Mouse (Mus musculus): ENCODE data around the gene Tmem136. TPM values are rescaled to one million over a fixed set of nuclear protein-coding genes. Genes with fewer than 3 reads are reported as not detected.

The Tmem136 gene
- total RNA-seq, 1 experiment from 2014 or later, result 0.40 TPM

DNA sequence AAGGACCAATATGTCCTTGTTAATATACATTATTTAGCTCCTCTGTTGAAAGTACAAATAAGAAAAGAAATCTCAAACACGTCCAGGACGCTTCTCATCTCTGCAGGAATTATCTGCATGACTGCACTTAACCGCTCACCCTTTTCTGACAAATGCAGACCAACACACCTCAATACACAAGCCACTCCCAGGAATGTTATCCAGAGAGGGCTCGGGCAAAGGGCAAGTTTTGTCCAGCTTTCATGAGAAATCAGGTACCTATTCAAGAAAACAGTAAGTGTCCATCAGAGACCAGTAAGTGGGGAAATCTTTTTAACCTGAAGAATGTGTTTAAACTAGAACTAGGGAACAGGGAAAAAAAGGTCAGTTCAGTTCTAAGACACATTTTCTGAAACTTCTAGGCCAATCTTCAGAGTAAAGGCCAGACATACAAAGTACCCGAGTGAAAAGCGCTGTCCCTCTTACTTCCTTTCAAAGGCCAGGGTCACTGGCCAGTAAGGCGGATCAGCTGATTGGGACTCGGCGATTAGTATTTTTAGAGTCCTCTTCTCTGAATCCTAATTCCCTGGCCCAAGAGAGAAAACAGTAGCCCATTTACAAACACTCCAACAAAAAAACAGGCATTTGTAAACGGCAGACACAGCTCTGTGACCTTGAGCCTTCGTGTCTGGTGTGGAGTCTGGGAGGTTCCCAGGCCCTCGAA lies 788 bp downstream of the Tmem136 start:
- ATAC-seq (replicated peaks in 1 of 2; ENCODE audit: insufficient read depth in 1 of 2, low FRiP score in 2 of 2, low TSS enrichment in 1 of 2, low read depth in 1 of 2, poor library complexity in 2 of 2, severe bottlenecking in 2 of 2), result no peak

DNA sequence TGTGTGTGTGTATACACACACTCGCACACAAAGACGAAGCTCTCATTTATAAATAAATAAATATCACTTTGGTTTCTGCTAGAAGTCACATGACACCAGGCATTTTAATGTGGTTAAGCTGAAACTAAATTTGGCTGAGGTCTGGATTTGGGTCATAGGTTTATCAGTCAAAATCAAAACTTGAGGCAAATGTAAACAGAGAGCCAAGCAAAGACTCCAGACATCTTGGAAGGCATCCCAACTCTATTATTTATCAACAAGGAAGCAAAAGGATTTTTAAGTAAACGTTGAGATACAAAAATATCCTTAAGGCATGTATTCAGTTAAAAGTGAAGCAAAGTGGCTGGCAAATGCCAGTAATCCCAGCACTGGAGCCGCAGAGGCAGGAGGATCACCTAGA lies 1.5 kb downstream of the Tmem136 start:
- ATAC-seq (replicated peaks in 1 of 2; ENCODE audit: insufficient read depth in 1 of 2, low FRiP score in 2 of 2, low TSS enrichment in 1 of 2, low read depth in 1 of 2, poor library complexity in 2 of 2, severe bottlenecking in 2 of 2), result no peak

DNA sequence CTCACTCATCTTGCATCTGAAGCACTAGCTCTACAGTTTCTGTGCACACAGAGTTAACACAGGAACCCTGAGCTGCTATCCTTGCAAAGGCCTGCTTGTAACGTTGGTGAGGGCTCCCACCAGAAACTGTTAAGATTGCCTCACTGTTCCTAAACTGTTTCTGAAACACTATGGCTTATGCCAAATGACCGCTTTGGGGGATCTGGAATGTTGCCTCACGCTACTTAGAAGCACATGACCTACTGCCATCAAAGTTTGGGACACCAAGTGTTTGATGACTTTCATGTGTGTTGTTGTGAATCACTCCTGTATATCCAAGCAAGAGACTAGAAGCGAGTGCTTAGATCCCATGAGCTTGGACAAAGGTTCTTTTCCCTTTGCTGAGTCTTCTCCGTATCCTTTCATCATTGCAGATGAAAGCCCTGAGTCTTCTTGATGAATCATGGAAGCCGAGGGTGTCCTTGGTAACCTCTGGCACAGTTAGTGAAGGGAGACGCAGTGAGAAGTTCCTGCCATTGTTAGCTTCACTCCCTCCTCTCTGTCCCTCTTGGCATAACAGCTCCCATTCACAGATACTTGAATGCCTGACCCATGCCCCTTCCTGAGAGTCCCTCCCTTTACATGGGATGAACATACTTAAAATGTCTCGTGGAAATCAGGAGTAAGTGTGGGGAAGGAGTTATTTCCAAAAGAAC lies 5.9 kb downstream of the Tmem136 start:
- ATAC-seq (replicated peaks in 1 of 2; ENCODE audit: insufficient read depth in 1 of 2, low FRiP score in 2 of 2, low TSS enrichment in 1 of 2, low read depth in 1 of 2, poor library complexity in 2 of 2, severe bottlenecking in 2 of 2), result no peak

DNA sequence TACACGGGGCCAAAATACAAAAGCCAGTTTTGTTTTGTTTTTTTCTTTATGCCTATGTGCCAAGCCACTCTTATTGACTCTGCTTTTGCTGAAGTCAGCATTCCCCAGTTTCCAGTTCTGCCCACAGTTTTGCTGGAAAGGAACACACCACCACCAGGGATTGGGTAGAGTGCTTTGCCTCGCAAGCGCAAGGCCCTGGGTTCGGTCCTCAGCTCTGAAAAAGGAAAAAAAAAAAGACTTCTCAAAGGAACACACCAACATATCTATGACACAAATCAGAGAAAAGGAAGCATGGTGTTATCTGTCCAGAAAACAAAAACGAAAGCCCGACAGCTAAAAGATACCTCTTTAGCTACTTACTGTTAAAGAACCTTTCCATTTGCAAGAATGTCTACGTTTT lies 7.2 kb downstream of the Tmem136 start:
- ATAC-seq (replicated peaks in 1 of 2; ENCODE audit: insufficient read depth in 1 of 2, low FRiP score in 2 of 2, low TSS enrichment in 1 of 2, low read depth in 1 of 2, poor library complexity in 2 of 2, severe bottlenecking in 2 of 2), result no peak

DNA sequence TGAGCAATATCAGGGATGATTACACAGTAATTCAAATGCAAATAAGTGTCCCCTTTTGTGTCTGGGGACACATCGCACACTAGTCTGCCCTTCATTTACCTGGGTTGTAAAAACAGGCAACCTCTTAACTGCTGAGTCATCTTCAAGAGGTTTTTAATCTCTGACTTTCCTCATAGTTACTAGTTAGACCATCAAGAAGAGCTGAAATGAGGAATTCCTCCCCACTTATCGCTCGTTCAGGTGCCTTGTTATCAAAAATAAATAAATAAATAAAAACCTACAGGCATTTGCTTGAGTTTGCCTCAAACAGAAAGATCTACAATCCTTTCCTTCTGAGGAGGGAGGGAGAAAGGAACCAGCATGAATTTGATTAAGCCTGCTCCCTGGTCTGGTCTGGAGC lies 7.6 kb downstream of the Tmem136 start:
- ATAC-seq (replicated peaks in 1 of 2; ENCODE audit: insufficient read depth in 1 of 2, low FRiP score in 2 of 2, low TSS enrichment in 1 of 2, low read depth in 1 of 2, poor library complexity in 2 of 2, severe bottlenecking in 2 of 2), result no peak

DNA sequence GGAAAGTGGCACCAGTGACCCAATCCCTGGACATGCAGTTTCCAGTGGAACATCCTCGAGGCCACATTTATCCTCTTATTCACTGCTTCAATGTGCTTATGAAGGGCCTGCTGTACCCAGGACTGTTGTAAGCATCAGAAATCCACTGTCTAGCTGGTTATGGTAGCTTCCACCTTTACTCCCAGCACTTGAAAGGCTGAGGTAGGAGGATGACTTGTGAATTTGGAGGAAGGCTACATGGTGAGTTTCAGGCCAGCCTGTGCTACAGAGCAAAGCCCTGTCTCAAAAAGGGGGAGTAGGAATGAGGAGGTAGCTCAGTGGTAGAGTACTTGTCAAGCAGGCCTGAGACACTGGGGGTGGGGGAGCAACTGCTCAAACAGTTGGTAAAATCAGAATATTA lies 8.3 kb downstream of the Tmem136 start:
- ATAC-seq (replicated peaks in 1 of 2; ENCODE audit: insufficient read depth in 1 of 2, low FRiP score in 2 of 2, low TSS enrichment in 1 of 2, low read depth in 1 of 2, poor library complexity in 2 of 2, severe bottlenecking in 2 of 2), result no peak

DNA sequence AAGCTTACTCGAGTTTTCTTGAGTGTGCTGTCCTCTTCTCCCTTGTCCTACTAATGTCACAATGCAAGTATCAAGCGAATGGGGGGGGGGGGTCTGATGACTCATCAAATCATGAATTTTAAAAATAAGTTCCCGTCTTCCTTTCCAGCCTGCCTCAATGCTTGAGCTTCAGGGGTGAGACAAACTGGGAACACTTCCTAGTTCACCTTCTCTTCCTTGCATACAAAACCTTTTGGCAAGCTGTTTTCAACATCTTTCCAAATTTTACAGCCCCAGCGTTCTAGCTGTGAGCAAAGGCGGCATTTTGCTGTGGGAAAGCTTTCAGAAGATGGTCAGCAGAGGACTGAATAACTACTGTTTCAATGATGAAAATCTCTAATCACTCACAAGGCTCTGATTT lies 8.8 kb downstream of the Tmem136 start:
- no peak for ATAC-seq (replicated peaks in 1 of 2; ENCODE audit: insufficient read depth in 1 of 2, low FRiP score in 2 of 2, low TSS enrichment in 1 of 2, low read depth in 1 of 2, poor library complexity in 2 of 2, severe bottlenecking in 2 of 2)

DNA sequence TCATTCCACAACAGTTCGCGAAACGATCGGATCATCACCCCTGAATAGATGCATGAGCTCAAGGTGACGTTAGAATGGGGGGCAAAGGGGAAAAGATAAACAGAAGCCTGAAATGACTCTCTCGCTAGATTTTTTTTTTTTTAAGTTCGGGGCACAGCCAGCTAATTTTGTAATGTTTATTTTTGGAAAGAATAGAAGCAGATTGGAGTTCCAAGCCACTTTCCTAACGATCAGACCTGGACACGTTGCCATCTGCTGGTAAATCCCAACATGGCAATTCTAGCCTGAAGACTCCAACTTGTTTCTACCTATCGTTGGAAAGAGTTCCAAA lies 9.2 kb downstream of the Tmem136 start, which contains the start of gene Arhgef12:
TSS of gene Arhgef12 (minus strand) at position 53 of the 331 bp plus-strand sequence.
- ATAC-seq (replicated peaks in 1 of 2; ENCODE audit: insufficient read depth in 1 of 2, low FRiP score in 2 of 2, low TSS enrichment in 1 of 2, low read depth in 1 of 2, poor library complexity in 2 of 2, severe bottlenecking in 2 of 2), result no peak

DNA sequence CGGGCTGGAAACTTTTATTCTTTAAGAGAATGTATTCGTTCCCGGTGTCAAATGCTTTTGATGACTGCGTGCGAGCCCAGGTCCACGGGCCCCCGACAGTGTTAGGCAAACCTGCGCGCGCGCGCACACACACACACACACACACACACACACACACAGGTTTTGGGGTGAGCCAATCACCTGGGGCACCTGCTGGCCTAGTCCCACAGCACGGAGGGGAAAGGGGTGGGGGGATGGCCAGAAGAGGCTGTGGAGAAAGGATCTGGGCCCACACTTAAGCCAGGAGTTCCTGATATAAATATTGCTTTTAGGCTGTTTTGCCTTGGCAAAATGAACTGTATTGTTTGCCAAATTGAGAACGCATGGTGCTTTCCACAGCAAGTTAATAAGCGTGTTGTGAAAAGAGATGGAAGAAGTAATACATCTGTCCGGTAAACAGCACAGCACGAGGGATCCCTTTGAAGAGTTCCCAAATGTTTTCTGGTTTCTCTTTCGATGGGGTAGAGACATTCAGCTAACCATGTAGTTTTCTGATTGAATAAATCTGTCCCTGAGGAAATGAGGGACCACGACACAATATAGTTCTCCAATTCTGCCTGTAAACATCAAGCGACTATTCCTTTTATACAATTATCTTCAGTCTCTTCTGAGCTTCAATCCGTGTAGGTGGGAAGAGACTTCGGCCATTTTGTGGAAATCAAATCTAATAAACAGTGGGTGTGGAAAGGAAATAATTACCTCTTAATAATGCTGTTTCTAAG lies 9.8 kb downstream of the Tmem136 start:
- ATAC-seq (replicated peaks in 1 of 2; ENCODE audit: insufficient read depth in 1 of 2, low FRiP score in 2 of 2, low TSS enrichment in 1 of 2, low read depth in 1 of 2, poor library complexity in 2 of 2, severe bottlenecking in 2 of 2), result no peak; a peak in 1 of 4 replicates

DNA sequence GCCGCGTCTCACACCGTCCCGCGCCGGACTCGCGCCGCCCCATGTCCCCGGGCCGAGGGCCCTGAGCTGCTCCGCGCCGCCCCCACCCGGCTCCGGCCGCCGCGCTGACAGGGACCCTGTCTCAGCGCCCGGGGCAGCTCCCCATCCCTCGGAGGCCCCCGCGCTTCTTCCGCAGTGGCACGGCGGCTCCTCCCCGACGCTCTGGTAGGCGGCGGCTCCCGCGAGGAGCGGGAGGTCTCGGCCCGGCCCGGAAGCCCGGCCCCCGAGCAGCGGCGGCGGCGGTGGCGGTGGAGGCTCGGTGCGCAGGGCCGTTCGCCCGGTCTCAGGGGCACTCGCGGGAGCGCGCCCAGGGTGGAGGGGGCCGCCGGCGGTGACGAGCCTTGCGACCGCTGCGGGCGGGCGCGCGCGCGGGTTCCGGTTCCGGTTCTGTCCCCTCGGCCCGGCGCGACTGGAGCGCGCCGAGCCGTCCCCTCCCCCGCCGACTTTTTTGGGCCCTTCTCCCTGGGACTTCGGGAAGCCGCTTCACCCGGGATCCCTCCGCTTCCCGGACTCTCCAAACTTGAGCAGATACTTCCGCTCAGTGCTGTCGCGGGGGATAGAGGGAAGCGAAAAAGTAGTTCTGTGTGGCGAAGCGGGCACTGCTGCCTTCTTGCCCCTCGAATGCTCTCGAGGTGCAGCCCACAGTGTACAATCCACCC lies 10.6 kb downstream of the Tmem136 start:
- ATAC-seq (replicated peaks in 1 of 2; ENCODE audit: insufficient read depth in 1 of 2, low FRiP score in 2 of 2, low TSS enrichment in 1 of 2, low read depth in 1 of 2, poor library complexity in 2 of 2, severe bottlenecking in 2 of 2), result peak; percentile 51 to 63

DNA sequence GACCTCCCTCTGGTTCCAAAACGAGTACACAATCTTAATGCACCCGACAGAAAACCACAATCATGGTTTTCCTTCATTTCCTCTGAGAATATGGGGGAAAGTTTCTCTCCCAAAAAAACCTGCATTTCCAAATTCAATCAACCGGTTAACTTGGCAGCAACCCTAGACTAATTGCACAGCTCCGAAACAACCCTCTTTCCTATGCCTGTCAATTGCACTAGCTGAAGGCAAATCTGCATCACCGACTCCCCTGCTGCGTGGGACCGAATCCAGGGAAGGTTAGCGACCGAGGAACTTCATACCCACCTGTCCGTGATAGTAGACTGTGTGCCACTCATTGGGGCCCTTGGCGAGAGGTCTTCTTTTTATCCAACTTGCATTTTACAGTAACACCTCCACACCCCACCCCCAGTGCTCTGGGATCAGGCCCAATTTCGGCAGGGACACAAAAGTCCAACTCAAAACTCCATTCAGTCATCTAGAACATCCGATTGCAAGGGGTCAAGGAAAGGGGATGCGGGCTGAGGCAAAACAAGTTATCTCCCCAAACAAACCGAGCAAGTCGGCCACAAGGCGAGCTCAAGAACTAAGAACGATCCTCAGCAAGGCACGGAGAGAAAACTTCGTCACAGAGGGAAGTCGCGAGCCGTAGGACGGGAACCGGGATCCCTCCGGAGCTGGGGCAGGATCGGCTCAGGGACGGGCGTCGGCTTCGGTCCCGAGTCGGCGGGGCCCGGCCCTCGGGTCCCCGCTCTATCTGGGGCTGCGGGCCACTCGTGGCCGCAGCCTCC lies 11.3 kb downstream of the Tmem136 start:
- ATAC-seq (replicated peaks in 1 of 2; ENCODE audit: insufficient read depth in 1 of 2, low FRiP score in 2 of 2, low TSS enrichment in 1 of 2, low read depth in 1 of 2, poor library complexity in 2 of 2, severe bottlenecking in 2 of 2), result no peak

DNA sequence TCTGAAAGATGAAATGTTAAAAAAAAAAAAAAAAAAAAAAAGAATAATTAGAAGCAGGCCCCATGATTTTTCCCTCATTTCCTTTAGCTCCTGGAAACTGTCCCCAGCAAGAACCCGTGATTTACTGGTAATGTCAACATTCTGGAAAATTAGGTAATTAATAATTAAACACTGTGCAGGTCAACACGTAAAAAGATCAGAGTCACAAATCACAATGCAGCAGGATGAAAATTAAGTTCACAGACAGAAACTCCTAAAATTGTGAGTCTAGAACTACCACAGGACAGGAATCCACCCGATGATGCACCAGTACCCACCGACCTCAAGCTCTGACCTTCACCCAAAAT lies 11.9 kb downstream of the Tmem136 start:
- ATAC-seq (replicated peaks in 1 of 2; ENCODE audit: insufficient read depth in 1 of 2, low FRiP score in 2 of 2, low TSS enrichment in 1 of 2, low read depth in 1 of 2, poor library complexity in 2 of 2, severe bottlenecking in 2 of 2), result no peak

DNA sequence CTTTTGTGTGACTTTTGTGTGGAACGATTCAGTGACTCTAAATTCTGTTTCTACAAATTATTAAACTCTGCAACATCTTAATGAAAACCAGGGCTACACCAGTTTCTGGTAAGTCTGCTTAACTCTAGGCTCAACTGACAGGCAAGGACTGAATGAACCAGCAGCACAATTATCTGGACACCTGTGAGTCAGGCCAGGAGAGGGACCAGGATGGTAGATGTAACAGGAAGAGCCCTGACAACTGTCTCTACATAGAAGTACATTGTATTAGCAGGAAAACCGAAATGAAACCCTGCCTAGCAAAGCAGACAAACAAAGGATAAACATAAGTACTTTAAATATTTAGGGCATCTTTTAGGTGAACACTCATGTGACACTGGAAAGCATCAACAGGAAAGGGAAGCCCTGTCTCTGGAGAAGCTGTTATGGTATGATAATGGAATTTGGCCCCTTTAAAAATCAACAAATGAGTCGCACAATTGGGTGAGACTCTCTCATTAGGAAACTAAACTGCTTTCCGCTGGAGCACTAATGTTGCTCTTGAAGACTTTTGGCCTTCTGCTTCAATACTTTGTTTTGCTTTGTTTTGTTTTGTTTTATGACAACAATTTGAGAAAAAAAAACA lies 12.6 kb downstream of the Tmem136 start:
- no peak for ATAC-seq (replicated peaks in 1 of 2; ENCODE audit: insufficient read depth in 1 of 2, low FRiP score in 2 of 2, low TSS enrichment in 1 of 2, low read depth in 1 of 2, poor library complexity in 2 of 2, severe bottlenecking in 2 of 2)

DNA sequence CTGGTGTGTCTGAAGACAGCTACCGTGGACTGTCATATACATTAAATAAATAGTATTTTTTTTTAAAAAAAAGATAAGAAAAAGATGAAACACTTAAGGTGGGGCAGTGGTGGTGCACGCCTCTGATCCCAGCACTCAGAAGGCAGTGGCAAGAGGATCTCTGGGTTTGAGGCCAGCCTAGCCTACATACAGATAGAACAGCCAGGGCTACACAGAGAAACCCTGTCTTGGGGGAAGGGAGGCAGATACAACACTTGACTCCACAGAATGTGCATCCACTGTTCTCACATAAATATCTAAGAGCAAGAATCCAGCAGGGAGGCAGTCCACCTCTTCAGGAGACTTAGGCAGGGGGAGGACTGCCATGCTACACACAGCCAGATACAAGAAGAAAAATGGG lies 13.4 kb downstream of the Tmem136 start:
- ATAC-seq (replicated peaks in 1 of 2; ENCODE audit: insufficient read depth in 1 of 2, low FRiP score in 2 of 2, low TSS enrichment in 1 of 2, low read depth in 1 of 2, poor library complexity in 2 of 2, severe bottlenecking in 2 of 2), result no peak

DNA sequence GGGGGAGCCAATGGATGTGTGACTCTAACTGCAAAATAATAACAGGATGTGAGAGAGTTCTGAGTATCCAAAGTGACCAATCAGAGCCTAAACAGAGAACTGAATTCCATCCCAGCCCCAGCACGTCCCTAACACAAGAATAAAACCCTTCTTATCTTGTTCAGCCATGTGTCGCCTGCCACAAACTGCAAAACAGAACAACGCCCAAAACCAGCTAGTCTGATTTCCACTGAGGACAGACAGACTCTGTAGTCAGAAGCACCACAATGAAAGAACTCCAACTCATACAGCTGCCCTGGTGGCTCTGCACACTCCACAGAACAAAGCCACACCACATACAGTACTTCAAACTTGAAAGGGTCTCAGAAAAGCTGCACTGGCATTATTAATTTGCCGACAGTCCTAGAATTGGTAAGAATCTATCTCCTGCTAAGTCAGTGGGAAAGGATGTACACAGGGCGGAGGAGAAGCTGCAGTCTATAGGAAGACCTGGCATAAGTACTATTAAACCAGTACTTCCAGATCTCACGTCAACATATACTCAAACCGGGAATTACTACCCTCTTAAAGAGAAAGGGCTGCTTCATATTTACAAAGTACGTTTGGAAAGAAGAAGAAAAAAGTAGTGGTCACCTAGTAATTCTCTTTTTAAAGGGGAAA lies 14.3 kb downstream of the Tmem136 start:
- ATAC-seq (replicated peaks in 1 of 2; ENCODE audit: insufficient read depth in 1 of 2, low FRiP score in 2 of 2, low TSS enrichment in 1 of 2, low read depth in 1 of 2, poor library complexity in 2 of 2, severe bottlenecking in 2 of 2), result peak in 1 of 2 experiments; percentile 43; a peak in 2 of 4 replicates

DNA sequence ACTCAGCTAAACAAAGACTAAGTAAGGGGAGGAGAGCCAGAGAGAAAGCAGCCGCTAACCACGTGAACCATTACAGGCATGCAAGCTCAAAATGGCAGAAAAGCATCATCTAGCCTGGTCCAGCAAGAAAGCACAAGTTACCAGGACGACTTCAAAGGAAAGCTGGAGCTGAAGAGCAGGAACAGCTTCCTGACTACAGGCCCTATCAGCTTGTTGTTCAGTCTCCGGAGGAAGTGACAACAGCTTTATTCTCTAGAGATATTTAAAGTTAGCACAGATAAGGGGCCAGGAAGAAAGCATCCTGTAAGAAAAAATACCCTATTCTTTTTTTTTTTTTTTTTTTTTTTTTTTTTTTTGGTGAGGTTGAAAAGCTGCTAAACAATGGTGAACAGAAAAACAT lies 17.4 kb downstream of the Tmem136 start:
- no peak for ATAC-seq (replicated peaks in 1 of 2; ENCODE audit: insufficient read depth in 1 of 2, low FRiP score in 2 of 2, low TSS enrichment in 1 of 2, low read depth in 1 of 2, poor library complexity in 2 of 2, severe bottlenecking in 2 of 2)

All from hematopoietic stem cell, adult 5-6 weeks (primary cell).